Comparison of ENCODE assay signal across 20 mouse cellular contexts in the genomic region with DNA sequence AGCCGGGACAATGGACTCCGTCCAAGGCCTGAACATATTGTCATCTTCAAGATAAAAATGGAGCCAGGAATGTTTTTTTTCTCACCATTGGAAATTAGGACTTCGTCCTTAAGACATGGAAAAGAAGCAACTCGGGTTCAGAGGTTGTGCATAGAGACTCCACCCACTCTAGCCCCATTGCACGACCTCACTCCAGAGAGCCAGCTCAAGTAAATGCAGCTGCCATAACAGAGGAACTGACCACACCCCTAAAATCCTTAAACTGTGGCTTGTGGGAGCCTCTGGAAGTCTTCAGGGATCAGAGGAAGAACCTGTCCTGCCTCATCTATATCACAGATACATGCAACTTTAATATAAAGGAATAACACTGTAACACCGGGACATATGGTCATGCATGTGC.
A peak's percentile ranks its signal among the peaks of the same experiment; 100 is the strongest.
DNase-seq lines count a peak whose midpoint lies in the region; TF ChIP-seq lines count a peak whose summit lies in the region.
"Had no signal": no experiment of that assay in that cellular context is flagged by ENCODE, and none has a peak within 500 bp of the region (broad histone marks: within the 10 kb centered on the region; RNA-seq: fewer than 3 reads in every experiment).

No protein-coding gene starts in this region.

- no peak for TF ChIP-seq CTCF in kidney, adult 2 months (conservative IDR thresholded peaks at IDR 0.05; ENCODE audit: insufficient read depth, insufficient read length, low read depth, low read length)

- H3K4me1 ChIP-seq in heart, embryonic 10.5 days = no peaks in the 10 kb centered on the region; the same call in 1 of the 2 replicates
- peaks cover 5% of the 10 kb centered on the region for H3K4me1 ChIP-seq in kidney, adult 2 months (ENCODE audit: control insufficient read depth, insufficient read depth, low read length)
- H3K4me1 ChIP-seq: forebrain, embryonic 13.5 days; hindbrain, embryonic 12.5 days; hindbrain, embryonic 15.5 days had no signal

- no peak overlapping the region for H3K4me3 ChIP-seq in heart, embryonic 10.5 days
- H3K4me3 ChIP-seq in kidney, adult 2 months (ENCODE audit: insufficient read depth, low read depth, low read length) = no peak overlapping the region
- H3K4me3 ChIP-seq: forebrain, embryonic 10.5 days; forebrain, embryonic 13.5 days; heart, embryonic 13.5 days; hindbrain, embryonic 12.5 days; hindbrain, embryonic 15.5 days had no signal

- no peak overlapping the region for H3K27ac ChIP-seq in heart, embryonic 10.5 days
- H3K27ac ChIP-seq in kidney, adult 2 months (ENCODE audit: insufficient read depth, low read depth, low read length) = no peak overlapping the region
- H3K27ac ChIP-seq: forebrain, embryonic 10.5 days; forebrain, embryonic 13.5 days; heart, embryonic 13.5 days; hindbrain, embryonic 12.5 days; hindbrain, embryonic 15.5 days had no signal

- 69% methylated on average over 6 of the region's 6 CpGs for WGBS in heart, embryonic 10.5 days
- 58% methylated on average over 6 of the region's 6 CpGs for WGBS in kidney, adult 2 months

- no peaks in the 10 kb centered on the region for H3K27me3 ChIP-seq in heart, embryonic 10.5 days (ENCODE audit: insufficient read depth, poor library complexity, severe bottlenecking)
- no peaks in the 10 kb centered on the region for H3K27me3 ChIP-seq in kidney, adult 2 months (replicated peaks; ENCODE audit: control insufficient read depth, insufficient read depth, low read length)
- H3K27me3 ChIP-seq: forebrain, embryonic 13.5 days; heart, embryonic 13.5 days; hindbrain, embryonic 12.5 days; hindbrain, embryonic 15.5 days had no signal

- no peaks in the 10 kb centered on the region for H3K9me3 ChIP-seq in heart, embryonic 10.5 days
- H3K9me3 ChIP-seq: forebrain, embryonic 10.5 days; forebrain, embryonic 13.5 days; heart, embryonic 13.5 days; hindbrain, embryonic 12.5 days; hindbrain, embryonic 15.5 days had no signal

- TF ChIP-seq POLR2A in kidney, adult 2 months (IDR thresholded peaks at IDR 0.05; ENCODE audit: low read depth, low read length) = no peak

- DNase-seq in heart, embryonic 10.5 days (ENCODE audit: low spot score) = peak; percentile 51
- no peak for DNase-seq in heart, postnatal 25 days (ENCODE audit: low spot score)
- DNase-seq in kidney, adult 2 months = peak; percentile 37
- no peak for DNase-seq in kidney, postnatal 25 days
- DNase-seq in R1 (ENCODE audit: low read depth, low spot score) (peak; percentile 61), adipocyte (ENCODE audit: low spot score) (peak; percentile 25)
- DNase-seq in adrenal gland, adult 18-20 months (ENCODE audit: low spot score in 2 of 2) = no peak
- DNase-seq: adrenal gland, postnatal 10 days; adrenal gland, postnatal 36 days; cerebellum, adult 18-20 months; cerebellum, adult 9-10 months; cerebellum, postnatal 14 days; gastrocnemius, postnatal 10 days; gastrocnemius, postnatal 36 days; kidney, adult 8-10 months had no signal

- intact Hi-C loops in heart, postnatal 25 days (cut with DNase I) = no loop called here

- 0 out of 2 replicates have a peak, but pooled peaks cover 3% of the 10 kb centered on the region for H3K36me3 ChIP-seq in heart, embryonic 10.5 days
- H3K36me3 ChIP-seq in kidney, adult 2 months (ENCODE audit: control insufficient read depth, insufficient read depth, low read length) = 0 out of 2 replicates have a peak, but pooled peaks cover 4% of the 10 kb centered on the region
- H3K36me3 ChIP-seq: forebrain, embryonic 10.5 days; hindbrain, embryonic 12.5 days; hindbrain, embryonic 15.5 days had no signal

Comparison
In these comparisons a context has a peak if more than half of its experiments do, and no peak if none do; other contexts are left out.
1. DNase-seq: peak in heart, embryonic 10.5 days (single experiment), kidney, adult 2 months (single experiment), R1 (single experiment) and adipocyte (single experiment); none in heart, postnatal 25 days (single experiment), kidney, postnatal 25 days (0 of 2) and adrenal gland, adult 18-20 months (0 of 2).